Mouse (Mus musculus) midbrain, postnatal 0 days (tissue): ENCODE data around the gene Fam107b. TPM values are rescaled to one million over a fixed set of nuclear protein-coding genes. Genes with fewer than 3 reads are reported as not detected.

Experiments
- ATAC-seq: fragments of 200-750 bp; cut with Nextera tagmentation; 2 replicates; pipeline ENCODE4 v1.8.0; 2017; ENCODE audit warnings: moderate number of reproducible peaks, mild to moderate bottlenecking, moderate TSS enrichment, moderate library complexity; ENCODE audit not compliant: low FRiP score
- DNase-seq: peaks from one replicate; pipeline ENCODE4 v3.0.0-alpha.2; 2015; ENCODE audit warnings: low spot score
- H3K27ac ChIP-seq: fragments of 300-500 bp; sonication (generic); 2 replicates; pipeline ENCODE4 v1.5.1; 2014; ENCODE audit warnings: low read depth, mild to moderate bottlenecking, low read length, mixed read lengths
- H3K27me3 ChIP-seq: fragments of 300-500 bp; sonication (generic); 2 replicates; pipeline ENCODE4 v1.6.1; 2014; ENCODE audit warnings: low read length, control low read depth, mixed read lengths; ENCODE audit not compliant: insufficient read depth
- H3K36me3 ChIP-seq: fragments of 300-500 bp; sonication (generic); 2 replicates; pipeline ENCODE4 v1.6.1; 2014; ENCODE audit warnings: low read length, control low read depth, mixed read lengths; ENCODE audit not compliant: insufficient read depth
- H3K4me1 ChIP-seq: fragments of 300-500 bp; sonication (generic); 2 replicates; pipeline ENCODE4 v1.6.1; 2014; ENCODE audit warnings: mild to moderate bottlenecking, control low read depth, antibody characterized with exemption, low read length, mixed read lengths; ENCODE audit not compliant: insufficient read depth
- H3K4me2 ChIP-seq: fragments of 300-500 bp; sonication (generic); 2 replicates; pipeline ENCODE4 v1.6.1; 2014; ENCODE audit warnings: low read depth, mild to moderate bottlenecking, low read length, mixed read lengths; ENCODE audit not compliant: poor library complexity, severe bottlenecking
- H3K4me3 ChIP-seq: fragments of 300-500 bp; sonication (generic); 2 replicates; pipeline ENCODE4 v1.5.1; 2014; ENCODE audit warnings: low read depth, mild to moderate bottlenecking, low read length, moderate library complexity
- H3K9ac ChIP-seq: fragments of 300-500 bp; sonication (generic); replicated peaks from 2 replicates; pipeline ENCODE4 v1.6.1; 2014; ENCODE audit warnings: mild to moderate bottlenecking, low read length, moderate library complexity, mixed read lengths; ENCODE audit not compliant: poor library complexity, severe bottlenecking
- H3K9me3 ChIP-seq: fragments of 300-500 bp; sonication (generic); 2 replicates; pipeline ENCODE4 v1.6.1; 2016; ENCODE audit warnings: low read length, control low read depth
- CTCF ChIP-seq: IDR thresholded peaks from 2 replicates; pipeline ENCODE4 v1.5.1; 2016; ENCODE audit warnings: antibody characterized with exemption, mild to moderate bottlenecking
- WGBS: fragments of 180-500 bp; shearing (Covaris S2); extraction: QIAGEN DNeasy Blood & Tissue Kit; methylation state at CpG from one replicate; pipeline ENCODE4 v1.1.7; 2014; 5-methylcytosine and 5-hydroxymethylcytosine counted together
- polyA plus RNA-seq: library from polyadenylated mRNA; unstranded; fragments of >200 nt; fragmentation: Nextera tagmentation; extraction: Ambion mirVana; gene quantifications from 2 replicates; pipeline ENCODE4 v1.2.1, GENCODE M21; 2015
- total RNA-seq: library from RNA; depleted of rRNA; stranded (reverse); fragments of >200 nt; gene quantifications from 2 replicates; pipeline ENCODE4 v1.2.3, GENCODE M21; 2014

Fam107b gene
- total and polyA plus RNA-seq, 2 experiments from 2014 or later, result 16.0 to 26.8 TPM

GRCm38 (mm10) chr2:3570606-3571005 is 318 bp downstream of the Fam107b start:
- H3K4me3 ChIP-seq, result no peak overlapping the region
- H3K9ac ChIP-seq, result no peak overlapping the region
- H3K36me3 ChIP-seq, result no peaks in the 10 kb centered on the region
- H3K9me3 ChIP-seq, result no peaks in the 10 kb centered on the region
- DNase-seq, result no peak
- no peak overlapping the region for H3K27ac ChIP-seq
- H3K4me2 ChIP-seq, result no peak overlapping the region
- 89% methylated on average over 11 of the region's 11 CpGs for WGBS
- ATAC-seq, result no peak
- TF ChIP-seq CTCF, result no peak
- no peaks in the 10 kb centered on the region for H3K27me3 ChIP-seq
- no peaks in the 10 kb centered on the region for H3K4me1 ChIP-seq

DNA sequence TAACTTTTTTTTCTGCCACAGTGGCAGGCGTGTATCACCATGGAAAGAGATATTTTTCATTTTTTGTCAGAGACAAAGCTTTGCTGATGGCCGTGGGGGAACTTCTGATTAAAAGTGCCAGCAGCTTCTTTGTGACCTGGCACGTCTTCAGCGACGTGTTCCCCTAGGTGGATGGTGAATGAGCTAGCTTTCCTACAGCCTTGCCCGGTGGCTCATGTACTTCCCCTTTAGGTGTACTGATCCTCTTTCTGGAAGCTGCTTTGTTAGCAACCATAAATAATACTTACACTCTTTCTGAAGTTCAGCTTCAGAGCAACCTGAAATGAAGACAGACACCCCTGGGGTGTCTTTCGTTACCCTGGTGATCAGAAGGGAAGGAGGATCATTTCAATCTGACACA is 3.6 kb downstream of the Fam107b start:
- WGBS, result 75% methylated on average over 7 of the region's 7 CpGs
- H3K4me2 ChIP-seq, result no peak overlapping the region
- no peak overlapping the region for H3K27ac ChIP-seq
- no peak overlapping the region for H3K9ac ChIP-seq
- ATAC-seq, result no peak
- no peaks in the 10 kb centered on the region for H3K9me3 ChIP-seq
- H3K36me3 ChIP-seq, result no peaks in the 10 kb centered on the region
- no peak overlapping the region for H3K4me3 ChIP-seq
- no peaks in the 10 kb centered on the region for H3K27me3 ChIP-seq
- TF ChIP-seq CTCF, result no peak
- no peak for DNase-seq
- no peaks in the 10 kb centered on the region for H3K4me1 ChIP-seq

DNA sequence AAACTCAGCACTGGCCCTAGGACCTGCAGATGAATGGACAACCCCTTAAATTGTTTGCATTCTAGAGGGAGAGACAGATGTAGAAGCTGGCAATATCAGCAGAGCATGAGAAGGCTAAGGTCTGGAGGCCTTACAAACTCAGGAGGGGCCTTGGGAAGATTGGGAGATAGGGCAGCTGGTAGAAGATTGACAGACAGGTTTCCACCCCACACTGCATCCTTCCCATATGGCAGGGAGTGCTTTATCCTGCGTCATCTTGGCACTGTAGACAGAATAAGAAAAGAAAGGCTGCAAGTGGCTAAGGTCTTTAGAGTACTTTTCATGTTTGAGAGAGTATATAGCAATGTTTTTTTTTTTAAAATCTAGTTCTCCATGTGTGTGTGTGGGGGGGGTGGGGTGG is 4.9 kb downstream of the Fam107b start:
- Histone ChIP-seq H3K4me1 (no peaks in the 10 kb centered on the region), H3K4me2 (no peak overlapping the region), H3K27ac (no peak overlapping the region), H3K9me3 (no peaks in the 10 kb centered on the region), H3K36me3 (no peaks in the 10 kb centered on the region), H3K4me3 (no peak overlapping the region), H3K9ac (no peak overlapping the region), H3K27me3 (no peaks in the 10 kb centered on the region)
- DNase-seq, result peak; percentile 5
- ATAC-seq, result no peak
- no peak for TF ChIP-seq CTCF
- 79% methylated on average over 1 of the region's 1 CpGs for whole genome bisulfite sequencing

DNA sequence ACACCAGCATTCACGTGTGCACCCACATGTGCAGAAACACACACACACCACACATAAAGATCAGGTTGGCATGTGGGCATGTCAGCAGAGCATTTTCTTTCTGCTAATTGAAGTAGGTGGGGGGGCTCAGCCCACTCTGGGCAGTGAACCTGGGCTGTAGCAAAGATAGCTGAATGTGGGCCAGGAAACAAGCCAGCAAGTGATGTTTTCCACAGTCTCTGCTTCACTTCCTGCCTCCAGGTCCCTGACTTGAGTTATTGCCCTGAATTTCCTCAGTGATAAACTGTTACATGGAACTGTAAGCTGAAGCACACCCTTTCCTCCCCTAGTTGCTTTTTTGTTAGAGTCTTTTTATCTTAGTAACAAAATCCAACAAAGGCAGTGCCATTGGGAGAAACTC is 6.1 kb downstream of the Fam107b start:
- no peaks in the 10 kb centered on the region for H3K9me3 ChIP-seq
- no peaks in the 10 kb centered on the region for H3K36me3 ChIP-seq
- ATAC-seq, result no peak
- no peak overlapping the region for H3K9ac ChIP-seq
- H3K4me3 ChIP-seq, result no peak overlapping the region
- H3K27me3 ChIP-seq, result no peaks in the 10 kb centered on the region
- H3K27ac ChIP-seq, result no peak overlapping the region
- no peak for TF ChIP-seq CTCF
- DNase-seq, result no peak
- 87% methylated on average over 1 of the region's 1 CpGs for WGBS
- no peak overlapping the region for H3K4me2 ChIP-seq
- no peaks in the 10 kb centered on the region for H3K4me1 ChIP-seq

DNA sequence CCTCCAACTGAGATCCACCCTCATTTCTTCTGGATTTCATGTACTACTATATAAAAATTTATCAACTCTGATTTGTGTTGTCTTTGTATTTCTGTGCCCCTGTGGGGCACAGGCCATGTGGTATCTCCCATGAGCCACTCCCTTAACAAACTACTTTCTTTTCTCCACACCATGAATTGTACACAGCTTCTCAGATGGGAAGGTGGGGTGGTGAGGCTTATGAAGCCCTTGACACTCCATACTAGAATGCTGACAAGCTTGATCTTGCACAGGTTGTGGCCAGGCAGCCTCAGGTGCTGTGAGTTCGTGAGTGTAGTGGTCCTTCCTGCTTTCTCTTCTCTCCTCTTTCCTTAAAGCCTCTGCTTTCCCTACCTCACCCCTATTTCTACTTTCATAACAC is 6.9 kb downstream of the Fam107b start:
- ATAC-seq (no peak), DNase-seq (no peak)
- H3K27me3 ChIP-seq, result no peaks in the 10 kb centered on the region
- H3K4me3 ChIP-seq, result no peak overlapping the region
- no peak overlapping the region for H3K9ac ChIP-seq
- no peaks in the 10 kb centered on the region for H3K9me3 ChIP-seq
- no peak overlapping the region for H3K27ac ChIP-seq
- no peaks in the 10 kb centered on the region for H3K4me1 ChIP-seq
- 67% methylated on average over 1 of the region's 1 CpGs for WGBS
- no peaks in the 10 kb centered on the region for H3K36me3 ChIP-seq
- H3K4me2 ChIP-seq, result no peak overlapping the region
- TF ChIP-seq CTCF, result no peak

GRCm38 (mm10) chr2:3578180-3578902 is 8.1 kb downstream of the Fam107b start:
- Histone ChIP-seq H3K9me3 (no peaks in the 10 kb centered on the region), H3K4me3 (no peak overlapping the region), H3K4me2 (no peak overlapping the region), H3K4me1 (no peaks in the 10 kb centered on the region), H3K36me3 (no peaks in the 10 kb centered on the region), H3K27ac (no peak overlapping the region), H3K9ac (no peak overlapping the region), H3K27me3 (no peaks in the 10 kb centered on the region)
- WGBS, result 79% methylated on average over 8 of the region's 8 CpGs
- no peak for TF ChIP-seq CTCF
- DNase-seq, result no peak
- ATAC-seq, result no peak
